16 mouse cellular contexts compared by ENCODE assay signal in genomic region chr6:43522046-43522445, GRCm38 (mm10).
A peak's percentile ranks its signal among the peaks of the same experiment; 100 is the strongest.
DNase-seq lines count a peak whose midpoint lies in the region; ATAC-seq and TF ChIP-seq lines count a peak whose summit lies in the region.
"Had no signal": no experiment of that assay in that cellular context is flagged by ENCODE, and none has a peak within 500 bp of the region (broad histone marks: within the 10 kb centered on the region; RNA-seq: fewer than 3 reads in every experiment).

No protein-coding gene starts in this region.

- TF ChIP-seq EP300 in heart, adult 2 months (IDR thresholded peaks at IDR 0.05; ENCODE audit: insufficient read depth, low read depth, low read length) = no peak

- DNase-seq in embryonic facial prominence, embryonic 11.5 days (ENCODE audit: low spot score) = peak; percentile 7
- DNase-seq in embryonic facial prominence, embryonic 10.5 days (ENCODE audit: low spot score) = no peak
- DNase-seq in embryo, embryonic 10.5 days (ENCODE audit: low spot score) = peak; percentile 16
- peak; percentile 7 for DNase-seq in hindbrain, embryonic 10.5 days (ENCODE audit: low spot score)
- no peak for DNase-seq in heart, adult 9 months (ENCODE audit: low spot score in 2 of 2)
- no peak for DNase-seq in heart, adult 2 months
- DNase-seq in left cerebral cortex, adult 8-10 months (ENCODE audit: low spot score in 2 of 2) = no peak
- DNase-seq: cerebellum, adult 8-10 months; gastrocnemius, postnatal 14 days; lung, embryonic 14.5 days; thymus, postnatal 14 days had no signal

- H3K4me3 ChIP-seq in embryonic facial prominence, embryonic 11.5 days (ENCODE audit: low read depth, low read length) = no peak overlapping the region
- no peak overlapping the region for H3K4me3 ChIP-seq in embryonic facial prominence, embryonic 10.5 days
- no peak overlapping the region for H3K4me3 ChIP-seq in hindbrain, embryonic 10.5 days
- H3K4me3 ChIP-seq in midbrain, embryonic 15.5 days = no peak overlapping the region
- H3K4me3 ChIP-seq in heart, adult 2 months = no peak overlapping the region
- H3K4me3 ChIP-seq: erythroblast, embryonic 14.5 days; heart, embryonic 12.5 days; limb, embryonic 12.5 days; megakaryocyte, embryonic 14.5 days had no signal

- TF ChIP-seq POLR2A in heart, adult 2 months (IDR thresholded peaks at IDR 0.05; ENCODE audit: insufficient read depth, low read depth, low read length) = no peak

- H3K9ac ChIP-seq in embryonic facial prominence, embryonic 11.5 days (replicated peaks; ENCODE audit: low read length) = no peak overlapping the region
- no peak overlapping the region for H3K9ac ChIP-seq in midbrain, embryonic 15.5 days
- no peak overlapping the region for H3K9ac ChIP-seq in heart, adult 2 months (ENCODE audit: low read depth, low read length)
- H3K9ac ChIP-seq: heart, embryonic 12.5 days; limb, embryonic 12.5 days; lung, embryonic 14.5 days had no signal

- H3K27me3 ChIP-seq in embryonic facial prominence, embryonic 11.5 days (ENCODE audit: control insufficient read depth, insufficient read depth, low read length) = no peaks in the 10 kb centered on the region
- H3K27me3 ChIP-seq in embryonic facial prominence, embryonic 10.5 days (replicated peaks; ENCODE audit: low read depth, poor library complexity, severe bottlenecking) = no peaks in the 10 kb centered on the region
- H3K27me3 ChIP-seq in hindbrain, embryonic 10.5 days (ENCODE audit: insufficient read depth, poor library complexity, severe bottlenecking) = no peaks in the 10 kb centered on the region
- no peaks in the 10 kb centered on the region for H3K27me3 ChIP-seq in midbrain, embryonic 15.5 days (replicated peaks)
- no peaks in the 10 kb centered on the region for H3K27me3 ChIP-seq in heart, adult 2 months (ENCODE audit: control insufficient read depth, insufficient read depth, low read length)
- H3K27me3 ChIP-seq: heart, embryonic 12.5 days; limb, embryonic 12.5 days had no signal

- WGBS in embryonic facial prominence, embryonic 11.5 days = 30% methylated on average over 1 of the region's 1 CpGs
- 36% methylated on average over 1 of the region's 1 CpGs for WGBS in embryonic facial prominence, embryonic 10.5 days
- 48% methylated on average over 1 of the region's 1 CpGs for WGBS in hindbrain, embryonic 10.5 days
- 41% methylated on average over 1 of the region's 1 CpGs for WGBS in midbrain, embryonic 15.5 days
- 80% methylated on average over 1 of the region's 1 CpGs for WGBS in heart, adult 2 months

- H3K79me2 ChIP-seq in heart, adult 2 months (replicated peaks; ENCODE audit: control insufficient read depth, insufficient read depth, low read length) = no peaks in the 10 kb centered on the region

- no peaks in the 10 kb centered on the region for H3K36me3 ChIP-seq in embryonic facial prominence, embryonic 11.5 days (replicated peaks; ENCODE audit: control insufficient read depth, insufficient read depth, low read depth, low read length)
- no peaks in the 10 kb centered on the region for H3K36me3 ChIP-seq in embryonic facial prominence, embryonic 10.5 days (replicated peaks)
- no peaks in the 10 kb centered on the region for H3K36me3 ChIP-seq in hindbrain, embryonic 10.5 days
- H3K36me3 ChIP-seq in midbrain, embryonic 15.5 days (replicated peaks) = no peaks in the 10 kb centered on the region
- H3K36me3 ChIP-seq in heart, adult 2 months (ENCODE audit: control insufficient read depth, insufficient read depth, low read length) = no peaks in the 10 kb centered on the region
- H3K36me3 ChIP-seq: heart, embryonic 12.5 days; limb, embryonic 12.5 days had no signal

- no peak overlapping the region for H3K27ac ChIP-seq in embryonic facial prominence, embryonic 11.5 days (replicated peaks; ENCODE audit: low read depth, low read length)
- H3K27ac ChIP-seq in embryonic facial prominence, embryonic 10.5 days (replicated peaks) = no peak overlapping the region
- H3K27ac ChIP-seq in hindbrain, embryonic 10.5 days = no peak overlapping the region
- H3K27ac ChIP-seq in midbrain, embryonic 15.5 days = no peak overlapping the region
- no peak overlapping the region for H3K27ac ChIP-seq in heart, adult 2 months
- H3K27ac ChIP-seq: limb, embryonic 12.5 days had no signal

- no peak for ATAC-seq in embryonic facial prominence, embryonic 11.5 days (replicated peaks; ENCODE audit: insufficient number of reproducible peaks, low FRiP score, low TSS enrichment, low read depth)
- ATAC-seq in midbrain, embryonic 15.5 days (replicated peaks) = peak; percentile 48; the same call in 1 of the 2 replicates

- H3K4me2 ChIP-seq in embryonic facial prominence, embryonic 11.5 days (ENCODE audit: low read depth, low read length) = no peak overlapping the region
- H3K4me2 ChIP-seq in midbrain, embryonic 15.5 days = no peak overlapping the region
- H3K4me2 ChIP-seq: heart, embryonic 12.5 days; limb, embryonic 12.5 days; lung, embryonic 14.5 days had no signal

- intact Hi-C loops in heart, adult 2 months (cut with DNase I) = no loop called here

- H3K9me3 ChIP-seq in embryonic facial prominence, embryonic 11.5 days (replicated peaks; ENCODE audit: control insufficient read depth, low read length) = no peaks in the 10 kb centered on the region
- no peaks in the 10 kb centered on the region for H3K9me3 ChIP-seq in embryonic facial prominence, embryonic 10.5 days
- no peaks in the 10 kb centered on the region for H3K9me3 ChIP-seq in hindbrain, embryonic 10.5 days
- H3K9me3 ChIP-seq in midbrain, embryonic 15.5 days = no peaks in the 10 kb centered on the region
- H3K9me3 ChIP-seq: heart, embryonic 12.5 days; limb, embryonic 12.5 days; megakaryocyte, embryonic 14.5 days had no signal

- TF ChIP-seq CTCF in heart, adult 2 months (IDR thresholded peaks at IDR 0.05) = no peak

- H3K4me1 ChIP-seq in embryonic facial prominence, embryonic 11.5 days (ENCODE audit: control insufficient read depth, insufficient read depth, low read length) = no peaks in the 10 kb centered on the region
- H3K4me1 ChIP-seq in embryonic facial prominence, embryonic 10.5 days = no peaks in the 10 kb centered on the region
- no peaks in the 10 kb centered on the region for H3K4me1 ChIP-seq in hindbrain, embryonic 10.5 days (replicated peaks)
- H3K4me1 ChIP-seq in midbrain, embryonic 15.5 days = no peaks in the 10 kb centered on the region
- H3K4me1 ChIP-seq in heart, adult 2 months (ENCODE audit: control insufficient read depth, insufficient read depth, low read length) = no peaks in the 10 kb centered on the region
- H3K4me1 ChIP-seq: limb, embryonic 12.5 days had no signal

Comparison
In these comparisons a context has a peak if more than half of its experiments do, and no peak if none do; other contexts are left out.
1. DNase-seq: peak in embryonic facial prominence, embryonic 11.5 days (single experiment), embryo, embryonic 10.5 days (single experiment) and hindbrain, embryonic 10.5 days (single experiment); none in embryonic facial prominence, embryonic 10.5 days (single experiment), heart, adult 9 months (0 of 2), heart, adult 2 months (0 of 2) and left cerebral cortex, adult 8-10 months (0 of 2).